Mouse (Mus musculus): ENCODE results near the gene Snd1. TPM values are rescaled to one million over a fixed set of nuclear protein-coding genes. Genes with fewer than 3 reads are reported as not detected.
A peak's percentile ranks its signal among the peaks of the same experiment; 100 is the strongest.

Snd1 gene
- total and polyA plus RNA-seq, 2 experiments from 2014 or later, result 54.7 to 120 TPM

DNA sequence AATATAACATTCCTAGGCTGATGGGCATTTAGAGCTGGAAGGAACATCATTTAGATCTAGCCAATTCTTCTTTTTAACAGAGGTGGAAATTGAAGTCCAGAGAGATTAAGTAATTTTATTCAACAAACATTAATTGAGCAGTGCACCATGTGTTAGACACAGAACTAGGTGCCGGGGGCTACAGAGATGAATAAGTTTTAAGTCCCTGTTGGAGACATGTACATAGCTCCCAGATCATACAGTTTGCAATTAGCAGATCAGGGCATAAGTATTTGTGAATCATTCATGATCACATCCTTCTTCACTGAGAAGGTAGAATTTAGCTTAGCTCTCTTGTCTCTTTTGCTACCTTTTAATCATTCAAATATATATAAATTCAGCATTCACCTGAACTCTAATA, 135.2 kb downstream of the Snd1 start:
- no peak overlapping the region for H3K4me3 ChIP-seq (ENCODE audit: low read depth, low read length)
- H3K27me3 ChIP-seq (ENCODE audit: control insufficient read depth, insufficient read depth, low read length), result no peaks in the 10 kb centered on the region
- TF ChIP-seq EP300 (IDR thresholded peaks at IDR 0.05; ENCODE audit: low read depth) (no peak), CTCF (IDR thresholded peaks at IDR 0.05; ENCODE audit: low read depth) (no peak)
- H3K36me3 ChIP-seq (replicated peaks; ENCODE audit: control insufficient read depth, insufficient read depth, low read length), result no peaks in the 10 kb centered on the region
- H3K27ac ChIP-seq (ENCODE audit: low read depth), result no peak overlapping the region
- no peaks in the 10 kb centered on the region for H3K9me3 ChIP-seq (replicated peaks; ENCODE audit: control insufficient read depth, low read length)
- 89% methylated on average over 1 of the region's 1 CpGs for WGBS
- no peak overlapping the region for H3K9ac ChIP-seq (replicated peaks; ENCODE audit: low read depth, low read length)
- H3K4me2 ChIP-seq (ENCODE audit: low read depth, low read length), result no peak overlapping the region
- DNase-seq (ENCODE audit: low spot score) (no peak), ATAC-seq (ENCODE audit: insufficient read depth, low read depth) (no peak)
- H3K4me1 ChIP-seq (ENCODE audit: control insufficient read depth, insufficient read depth), result no peaks in the 10 kb centered on the region; the same call in 1 of the 2 replicates

GRCm38 (mm10) chr6:28613441-28613840, 138.5 kb downstream of the Snd1 start:
- no peaks in the 10 kb centered on the region for H3K9me3 ChIP-seq (replicated peaks; ENCODE audit: control insufficient read depth, low read length)
- 73% methylated on average over 4 of the region's 4 CpGs for WGBS
- H3K4me2 ChIP-seq (ENCODE audit: low read depth, low read length), result no peak overlapping the region
- no peak overlapping the region for H3K9ac ChIP-seq (replicated peaks; ENCODE audit: low read depth, low read length)
- H3K4me1 ChIP-seq (ENCODE audit: control insufficient read depth, insufficient read depth), result peaks cover 6% of the 10 kb centered on the region
- no peaks in the 10 kb centered on the region for H3K27me3 ChIP-seq (ENCODE audit: control insufficient read depth, insufficient read depth, low read length)
- H3K36me3 ChIP-seq (replicated peaks; ENCODE audit: control insufficient read depth, insufficient read depth, low read length), result no peaks in the 10 kb centered on the region
- H3K27ac ChIP-seq (ENCODE audit: low read depth), result no peak overlapping the region
- no peak overlapping the region for H3K4me3 ChIP-seq (ENCODE audit: low read depth, low read length)
- DNase-seq (ENCODE audit: low spot score) (no peak), ATAC-seq (ENCODE audit: insufficient read depth, low read depth) (no peak)
- TF ChIP-seq CTCF (IDR thresholded peaks at IDR 0.05; ENCODE audit: low read depth) (no peak), EP300 (IDR thresholded peaks at IDR 0.05; ENCODE audit: low read depth) (no peak)

- no peak for ATAC-seq (ENCODE audit: insufficient read depth, low read depth)
- no peak for DNase-seq (ENCODE audit: low spot score)
These were observed 139.9 kb downstream of the Snd1 start for GRCm38 (mm10) chr6:28614856-28615255.

GRCm38 (mm10) chr6:28615408-28615807, 140.5 kb downstream of the Snd1 start:
- WGBS, result 77% methylated on average over 3 of the region's 3 CpGs
- Histone ChIP-seq H3K4me3 (ENCODE audit: low read depth, low read length) (no peak overlapping the region), H3K4me1 (ENCODE audit: control insufficient read depth, insufficient read depth) (peaks cover 21% of the 10 kb centered on the region), H3K9me3 (replicated peaks; ENCODE audit: control insufficient read depth, low read length) (no peaks in the 10 kb centered on the region), H3K9ac (replicated peaks; ENCODE audit: low read depth, low read length) (no peak overlapping the region), H3K4me2 (ENCODE audit: low read depth, low read length) (no peak overlapping the region), H3K36me3 (replicated peaks; ENCODE audit: control insufficient read depth, insufficient read depth, low read length) (no peaks in the 10 kb centered on the region), H3K27me3 (ENCODE audit: control insufficient read depth, insufficient read depth, low read length) (no peaks in the 10 kb centered on the region), H3K27ac (ENCODE audit: low read depth) (no peak overlapping the region)
- DNase-seq (ENCODE audit: low spot score) (no peak), ATAC-seq (ENCODE audit: insufficient read depth, low read depth) (no peak)
- TF ChIP-seq CTCF (IDR thresholded peaks at IDR 0.05; ENCODE audit: low read depth) (no peak), EP300 (IDR thresholded peaks at IDR 0.05; ENCODE audit: low read depth) (no peak)

More at GRCm38 (mm10) chr6:28614856-28615255, 139.9 kb downstream of the Snd1 start:
- Histone ChIP-seq H3K9me3 (replicated peaks; ENCODE audit: control insufficient read depth, low read length) (no peaks in the 10 kb centered on the region), H3K27ac (ENCODE audit: low read depth) (no peak overlapping the region), H3K4me2 (ENCODE audit: low read depth, low read length) (no peak overlapping the region), H3K27me3 (ENCODE audit: control insufficient read depth, insufficient read depth, low read length) (no peaks in the 10 kb centered on the region), H3K9ac (replicated peaks; ENCODE audit: low read depth, low read length) (no peak overlapping the region), H3K4me1 (ENCODE audit: control insufficient read depth, insufficient read depth) (peaks cover 17% of the 10 kb centered on the region), H3K36me3 (replicated peaks; ENCODE audit: control insufficient read depth, insufficient read depth, low read length) (no peaks in the 10 kb centered on the region), H3K4me3 (ENCODE audit: low read depth, low read length) (no peak overlapping the region)
- no peak for TF ChIP-seq CTCF (IDR thresholded peaks at IDR 0.05; ENCODE audit: low read depth)
- no peak for TF ChIP-seq EP300 (IDR thresholded peaks at IDR 0.05; ENCODE audit: low read depth)
- 90% methylated on average over 4 of the region's 4 CpGs for whole genome bisulfite sequencing

- peaks cover 21% of the 10 kb centered on the region for H3K4me1 ChIP-seq (ENCODE audit: control insufficient read depth, insufficient read depth)
- no peak overlapping the region for H3K4me2 ChIP-seq (ENCODE audit: low read depth, low read length)
- no peaks in the 10 kb centered on the region for H3K9me3 ChIP-seq (replicated peaks; ENCODE audit: control insufficient read depth, low read length)
- no peak for ATAC-seq (ENCODE audit: insufficient read depth, low read depth)
- no peak overlapping the region for H3K9ac ChIP-seq (replicated peaks; ENCODE audit: low read depth, low read length)
- H3K4me3 ChIP-seq (ENCODE audit: low read depth, low read length), result no peak overlapping the region
- 76% methylated on average over 3 of the region's 3 CpGs for WGBS
- no peaks in the 10 kb centered on the region for H3K27me3 ChIP-seq (ENCODE audit: control insufficient read depth, insufficient read depth, low read length)
- no peak overlapping the region for H3K27ac ChIP-seq (ENCODE audit: low read depth)
- no peaks in the 10 kb centered on the region for H3K36me3 ChIP-seq (replicated peaks; ENCODE audit: control insufficient read depth, insufficient read depth, low read length)
- TF ChIP-seq EP300 (IDR thresholded peaks at IDR 0.05; ENCODE audit: low read depth), result no peak
- DNase-seq (ENCODE audit: low spot score), result no peak
These were observed 141.0 kb downstream of the Snd1 start for GRCm38 (mm10) chr6:28615966-28616365.

GRCm38 (mm10) chr6:28618299-28618698, 143.4 kb downstream of the Snd1 start:
- WGBS, result 33% methylated on average over 3 of the region's 3 CpGs
- ATAC-seq (ENCODE audit: insufficient read depth, low read depth) (no peak), DNase-seq (ENCODE audit: low spot score) (no peak)

More at GRCm38 (mm10) chr6:28618299-28618698, 143.4 kb downstream of the Snd1 start:
- Histone ChIP-seq H3K4me2 (ENCODE audit: low read depth, low read length) (0 out of 2 replicates have a peak overlapping the region, but pooled peaks have one; percentile 16), H3K27ac (ENCODE audit: low read depth) (peak overlapping the region; percentile 74), H3K27me3 (ENCODE audit: control insufficient read depth, insufficient read depth, low read length) (no peaks in the 10 kb centered on the region), H3K9ac (replicated peaks; ENCODE audit: low read depth, low read length) (no peak overlapping the region), H3K4me1 (ENCODE audit: control insufficient read depth, insufficient read depth) (peaks cover 41% of the 10 kb centered on the region), H3K9me3 (replicated peaks; ENCODE audit: control insufficient read depth, low read length) (no peaks in the 10 kb centered on the region), H3K36me3 (replicated peaks; ENCODE audit: control insufficient read depth, insufficient read depth, low read length) (no peaks in the 10 kb centered on the region), H3K4me3 (ENCODE audit: low read depth, low read length) (no peak overlapping the region)
- TF ChIP-seq EP300 (IDR thresholded peaks at IDR 0.05; ENCODE audit: low read depth) (no peak), CTCF (IDR thresholded peaks at IDR 0.05; ENCODE audit: low read depth) (no peak)
